Mouse (Mus musculus) C2C12 (cell line): ENCODE measurements around the gene Colgalt1. TPM values are rescaled to one million over a fixed set of nuclear protein-coding genes. Genes with fewer than 3 reads are reported as not detected.
A peak's percentile ranks its signal among the peaks of the same experiment; 100 is the strongest.

Experiments used
- H3K27me3 ChIP-seq: one replicate; pipeline ENCODE4 v1.6.1; 2011; ENCODE audit not compliant: control insufficient read depth, insufficient read depth, insufficient read length
- H3K36me3 ChIP-seq: one replicate; pipeline ENCODE4 v1.6.1; 2011; ENCODE audit not compliant: control insufficient read depth, insufficient read depth
- H3K4me3 ChIP-seq: one replicate; pipeline ENCODE4 v1.5.1; 2011; ENCODE audit warnings: mild to moderate bottlenecking, control low read depth; ENCODE audit not compliant: poor library complexity, insufficient read depth, severe bottlenecking
- H3K79me2 ChIP-seq: one replicate; pipeline ENCODE4 v1.6.1; 2011; ENCODE audit not compliant: control insufficient read depth, insufficient read depth
- H3K79me3 ChIP-seq: one replicate; pipeline ENCODE4 v1.6.1; 2011; ENCODE audit warnings: low read depth, control low read depth
- H3ac ChIP-seq: one replicate; pipeline ENCODE3; 2011; ENCODE audit warnings: low read depth; ENCODE audit not compliant: control insufficient read depth, insufficient read length
- CEBPB ChIP-seq: IDR thresholded peaks from one replicate; pipeline ENCODE4 v1.6.1; 2011; ENCODE audit warnings: low read depth, mild to moderate bottlenecking, control low read depth, moderate library complexity
- CTCF ChIP-seq: IDR thresholded peaks from one replicate; pipeline ENCODE4 v1.5.1; 2011; ENCODE audit not compliant: control insufficient read depth, insufficient read depth, insufficient read length
- FOSL1 ChIP-seq: IDR thresholded peaks from one replicate; pipeline ENCODE4 v1.8.0; 2011; ENCODE audit warnings: mild to moderate bottlenecking, low read length; ENCODE audit not compliant: poor library complexity, insufficient read depth, severe bottlenecking
- MAX ChIP-seq: IDR thresholded peaks from one replicate; pipeline ENCODE4 v1.6.1; 2011; ENCODE audit warnings: mild to moderate bottlenecking, control low read depth
- MYOD1 ChIP-seq: IDR thresholded peaks from one replicate; pipeline ENCODE4 v1.6.1; 2011; ENCODE audit warnings: low read depth; ENCODE audit not compliant: control insufficient read depth, insufficient read length
- MYOG ChIP-seq: IDR thresholded peaks from one replicate; pipeline ENCODE4 v1.6.1; 2011; ENCODE audit not compliant: control insufficient read depth, insufficient read length; ENCODE audit errors: extremely low read depth
- USF1 ChIP-seq: IDR thresholded peaks from one replicate; pipeline ENCODE4 v1.6.1; 2011; ENCODE audit warnings: low read depth, mild to moderate bottlenecking, control low read depth, moderate library complexity
- polyA plus RNA-seq: library from polyadenylated mRNA; unstranded; fragments of >200 nt; fragmentation: generic; extraction: Trizol; gene quantifications from one replicate; pipeline ENCODE4 v1.2.1, GENCODE M21; 2012; ENCODE audit warnings: missing spikeins

Colgalt1 gene
- polyA plus RNA-seq, 1 experiment: 72.3 TPM

GRCm38 (mm10) chr8:71572847-71573633, 37.8 kb upstream of the Colgalt1 start:
- Histone ChIP-seq H3K27me3 (no peaks in the 10 kb centered on the region), H3K79me3 (no peaks in the 10 kb centered on the region), H3ac (no peak overlapping the region), H3K36me3 (no peaks in the 10 kb centered on the region), H3K4me3 (no peak overlapping the region), H3K79me2 (no peaks in the 10 kb centered on the region)
- TF ChIP-seq CTCF (no peak), FOSL1 (no peak), MYOD1 (peak; percentile 68), USF1 (no peak)

- TF ChIP-seq MAX (no peak), MYOG (no peak), CEBPB (no peak), MYOD1 (no peak), USF1 (no peak), FOSL1 (no peak), CTCF (no peak)
- Histone ChIP-seq H3ac (no peak overlapping the region), H3K79me3 (no peaks in the 10 kb centered on the region), H3K36me3 (no peaks in the 10 kb centered on the region), H3K79me2 (peaks cover 3% of the 10 kb centered on the region), H3K4me3 (no peak overlapping the region), H3K27me3 (no peaks in the 10 kb centered on the region)
Measured at GRCm38 (mm10) chr8:71574426-71574825, 36.4 kb upstream of the Colgalt1 start.

- H3K36me3 ChIP-seq: no peaks in the 10 kb centered on the region
- no peak overlapping the region for H3K4me3 ChIP-seq
- H3ac ChIP-seq: no peak overlapping the region
- no peaks in the 10 kb centered on the region for H3K27me3 ChIP-seq
- no peak for TF ChIP-seq USF1
- TF ChIP-seq MYOD1: peak; percentile 46
- no peak for TF ChIP-seq FOSL1
- TF ChIP-seq MYOG: no peak
- peaks cover 9% of the 10 kb centered on the region for H3K79me2 ChIP-seq
- peaks cover 2% of the 10 kb centered on the region for H3K79me3 ChIP-seq
Measured at GRCm38 (mm10) chr8:71575020-71575419, 35.8 kb upstream of the Colgalt1 start.

- Histone ChIP-seq H3K27me3 (no peaks in the 10 kb centered on the region), H3ac (no peak overlapping the region), H3K79me3 (peaks cover 17% of the 10 kb centered on the region), H3K4me3 (no peak overlapping the region), H3K36me3 (peaks cover 16% of the 10 kb centered on the region), H3K79me2 (peaks cover 32% of the 10 kb centered on the region)
- TF ChIP-seq CTCF: no peak
- no peak for TF ChIP-seq MYOD1
- no peak for TF ChIP-seq MAX
- TF ChIP-seq USF1: no peak
- TF ChIP-seq CEBPB: no peak
- no peak for TF ChIP-seq MYOG
- TF ChIP-seq FOSL1: no peak
Measured at GRCm38 (mm10) chr8:71577856-71578387, 32.9 kb upstream of the Colgalt1 start.

GRCm38 (mm10) chr8:71579009-71579408, 31.8 kb upstream of the Colgalt1 start:
- Histone ChIP-seq H3ac (peak overlapping the region; percentile 87), H3K4me3 (peak overlapping the region; percentile 51), H3K36me3 (peaks cover 27% of the 10 kb centered on the region), H3K27me3 (no peaks in the 10 kb centered on the region), H3K79me2 (peaks cover 39% of the 10 kb centered on the region), H3K79me3 (peaks cover 17% of the 10 kb centered on the region)
- TF ChIP-seq USF1 (peak; percentile 48), FOSL1 (peak; percentile 16), MAX (peak; percentile 58), CTCF (no peak)

GRCm38 (mm10) chr8:71579476-71579875, 31.3 kb upstream of the Colgalt1 start:
- TF ChIP-seq CEBPB: no peak
- TF ChIP-seq FOSL1: no peak
- no peak for TF ChIP-seq MYOD1
- no peak for TF ChIP-seq MYOG
- no peak for TF ChIP-seq MAX
- no peak for TF ChIP-seq USF1
- TF ChIP-seq CTCF: no peak
- Histone ChIP-seq H3K79me3 (peaks cover 17% of the 10 kb centered on the region), H3K27me3 (no peaks in the 10 kb centered on the region), H3ac (peak overlapping the region; percentile 87), H3K36me3 (peaks cover 31% of the 10 kb centered on the region), H3K4me3 (peak overlapping the region; percentile 51), H3K79me2 (peaks cover 39% of the 10 kb centered on the region)
